Mouse (Mus musculus) urinary bladder, postnatal 4 days (tissue): ENCODE data around the gene Disp1.

Experiments used
- DNase-seq, 2 experiments: peaks; one replicate each; pipeline ENCODE4 v3.0.0; 2021 to 2022; ENCODE audit warnings: low spot score in 2 of 2

Disp1 gene

GRCm38 (mm10) chr1:183086843-183087242 lies 134.5 kb downstream of the Disp1 start:
- DNase-seq: no peak

GRCm38 (mm10) chr1:183084085-183085050 lies 137.0 kb downstream of the Disp1 start:
- DNase-seq: no peak

GRCm38 (mm10) chr1:183082436-183082835 lies 138.9 kb downstream of the Disp1 start:
- no peak for DNase-seq

GRCm38 (mm10) chr1:183081126-183081525 lies 140.2 kb downstream of the Disp1 start:
- no peak for DNase-seq

GRCm38 (mm10) chr1:183075121-183075822 lies 146.1 kb downstream of the Disp1 start:
- DNase-seq: no peak

- peak in 1 of 2 experiments; percentile 45 for DNase-seq
Observed at GRCm38 (mm10) chr1:183072263-183073050, 148.9 kb downstream of the Disp1 start.

GRCm38 (mm10) chr1:183069954-183070649 lies 151.2 kb downstream of the Disp1 start:
- DNase-seq: no peak

GRCm38 (mm10) chr1:183067807-183068206 lies 153.5 kb downstream of the Disp1 start:
- DNase-seq: no peak

GRCm38 (mm10) chr1:183066981-183067380 lies 154.3 kb downstream of the Disp1 start:
- DNase-seq: no peak

- no peak for DNase-seq
Observed at GRCm38 (mm10) chr1:183060611-183061010, 160.7 kb downstream of the Disp1 start.

- no peak for DNase-seq
Observed at GRCm38 (mm10) chr1:183056289-183056655, 165.1 kb downstream of the Disp1 start.

GRCm38 (mm10) chr1:183055608-183056288 lies 165.6 kb downstream of the Disp1 start:
- no peak for DNase-seq

- DNase-seq: no peak
Observed at GRCm38 (mm10) chr1:183052663-183053062, 168.7 kb downstream of the Disp1 start.

- DNase-seq: no peak
Observed at GRCm38 (mm10) chr1:183049295-183049694, 172.0 kb downstream of the Disp1 start.

GRCm38 (mm10) chr1:183047913-183048523 lies 173.3 kb downstream of the Disp1 start:
- no peak for DNase-seq

GRCm38 (mm10) chr1:183047191-183047912 lies 174.0 kb downstream of the Disp1 start:
- no peak for DNase-seq

- DNase-seq: no peak
Observed at GRCm38 (mm10) chr1:183046081-183046480, 175.2 kb downstream of the Disp1 start.

GRCm38 (mm10) chr1:183043161-183043812 lies 178.0 kb downstream of the Disp1 start:
- no peak for DNase-seq

GRCm38 (mm10) chr1:183041703-183042102 lies 179.6 kb downstream of the Disp1 start:
- DNase-seq: no peak
